Mouse (Mus musculus) embryonic fibroblast, embryonic 13.5 days (primary cell): Measurements from ENCODE around the gene Clstn2.

ENCODE experiments used
- CTCF ChIP-seq: IDR thresholded peaks from 2 replicates; pipeline ENCODE4 v1.5.1; 2011; ENCODE audit warnings: mild to moderate bottlenecking, control low read depth, low read length, moderate library complexity, borderline replicate concordance; ENCODE audit not compliant: insufficient read depth
- POLR2A ChIP-seq: IDR thresholded peaks from 2 replicates; pipeline ENCODE4 v1.6.1; 2011; ENCODE audit warnings: low read depth, mild to moderate bottlenecking, control low read depth, low read length, moderate library complexity

GRCm38 (mm10) chr9:97495056-97495455 is 537.9 kb downstream of the Clstn2 start:
- no peak for TF ChIP-seq CTCF
- TF ChIP-seq POLR2A = no peak
